Mouse (Mus musculus) liver, postnatal 0 days (tissue): ENCODE measurements at regions not wholly inside any gene's neighbourhood (a gene's known extent, or its start where the extent isn't known, plus 50 kb on each side); places are given as distances from the start of the nearest gene placed in this dataset.

ENCODE experiments used
- ATAC-seq: fragments of 200-750 bp; cut with Nextera tagmentation; 2 replicates; pipeline ENCODE4 v1.8.0; 2017; ENCODE audit warnings: mild to moderate bottlenecking, moderate library complexity
- DNase-seq: peaks from one replicate; pipeline ENCODE4 v3.0.0-alpha.2; 2016
- H3K27ac ChIP-seq: fragments of 300-500 bp; sonication (generic); 2 replicates; pipeline ENCODE4 v1.5.1; 2014; ENCODE audit warnings: antibody characterized with exemption, moderate library complexity, mild to moderate bottlenecking, low read depth
- H3K27me3 ChIP-seq: fragments of 300-500 bp; sonication (generic); 2 replicates; pipeline ENCODE4 v1.6.1; 2014; ENCODE audit warnings: low read length, control low read depth, mixed read lengths; ENCODE audit not compliant: insufficient read depth
- H3K36me3 ChIP-seq: fragments of 300-500 bp; sonication (generic); replicated peaks from 2 replicates; pipeline ENCODE4 v1.6.1; 2014; ENCODE audit warnings: mild to moderate bottlenecking, control low read depth, low read length, moderate library complexity, mixed read lengths; ENCODE audit not compliant: insufficient read depth
- H3K4me1 ChIP-seq: fragments of 300-500 bp; sonication (generic); 2 replicates; pipeline ENCODE4 v1.6.1; 2014; ENCODE audit warnings: antibody characterized with exemption, mild to moderate bottlenecking, control low read depth; ENCODE audit not compliant: insufficient read depth
- H3K4me2 ChIP-seq: fragments of 300-500 bp; sonication (generic); 2 replicates; pipeline ENCODE4 v1.6.1; 2014; ENCODE audit warnings: low read depth, mild to moderate bottlenecking, low read length, moderate library complexity, mixed read lengths
- H3K4me3 ChIP-seq: fragments of 300-500 bp; sonication (generic); 2 replicates; pipeline ENCODE4 v1.5.1; 2014; ENCODE audit warnings: low read depth, low read length
- H3K9ac ChIP-seq: fragments of 300-500 bp; sonication (generic); replicated peaks from 2 replicates; pipeline ENCODE4 v1.6.1; 2014; ENCODE audit warnings: mild to moderate bottlenecking, moderate library complexity
- H3K9me3 ChIP-seq: fragments of 300-500 bp; sonication (generic); 2 replicates; pipeline ENCODE4 v1.6.1; 2016; ENCODE audit warnings: mild to moderate bottlenecking, control low read depth, low read length, mixed read lengths
- CTCF ChIP-seq: sonication (generic); IDR thresholded peaks from 2 replicates; pipeline ENCODE4 v1.5.1; 2016; ENCODE audit warnings: antibody characterized with exemption, low read depth
- EP300 ChIP-seq: IDR thresholded peaks from 2 replicates; pipeline ENCODE4 v1.6.1; 2016; ENCODE audit warnings: antibody characterized with exemption, low read depth, mild to moderate bottlenecking
- WGBS: fragments of 180-500 bp; shearing (Covaris S2); extraction: QIAGEN DNeasy Blood & Tissue Kit; methylation state at CpG from one replicate; pipeline ENCODE4 v1.1.7; 2014; ENCODE audit not compliant: insufficient replicate concordance; 5-methylcytosine and 5-hydroxymethylcytosine counted together

GRCm38 (mm10) chr15:65646470-65646869 lies 631.8 kb upstream of the Gm21961 start:
- WGBS: 68% methylated on average over 2 of the region's 2 CpGs
- Histone ChIP-seq H3K27ac (no peak overlapping the region), H3K9me3 (no peaks in the 10 kb centered on the region), H3K27me3 (no peaks in the 10 kb centered on the region), H3K4me3 (no peak overlapping the region), H3K9ac (no peak overlapping the region), H3K36me3 (no peaks in the 10 kb centered on the region), H3K4me2 (no peak overlapping the region), H3K4me1 (no peaks in the 10 kb centered on the region)
- TF ChIP-seq CTCF: no peak
- no peak for TF ChIP-seq EP300
- DNase-seq (no peak), ATAC-seq (no peak)

- H3K4me1 ChIP-seq: no peaks in the 10 kb centered on the region
- DNase-seq (no peak), ATAC-seq (no peak)
- H3K9me3 ChIP-seq: no peaks in the 10 kb centered on the region
- no peak overlapping the region for H3K4me3 ChIP-seq
- no peak for TF ChIP-seq EP300
- TF ChIP-seq CTCF: no peak
- H3K36me3 ChIP-seq: no peaks in the 10 kb centered on the region
- WGBS: 43% methylated on average over 2 of the region's 2 CpGs
- H3K9ac ChIP-seq: no peak overlapping the region
- no peak overlapping the region for H3K4me2 ChIP-seq
- H3K27ac ChIP-seq: no peak overlapping the region
- H3K27me3 ChIP-seq: no peaks in the 10 kb centered on the region
These were observed 624.8 kb upstream of the Gm21961 start for GRCm38 (mm10) chr15:65639484-65639883.

GRCm38 (mm10) chr15:65637520-65638184 lies 622.9 kb upstream of the Gm21961 start:
- no peaks in the 10 kb centered on the region for H3K4me1 ChIP-seq
- WGBS: 36% methylated on average over 6 of the region's 6 CpGs
- no peaks in the 10 kb centered on the region for H3K36me3 ChIP-seq
- no peak overlapping the region for H3K27ac ChIP-seq
- H3K9ac ChIP-seq: no peak overlapping the region
- DNase-seq: peak; percentile 12
- H3K4me3 ChIP-seq: no peak overlapping the region
- H3K9me3 ChIP-seq: no peaks in the 10 kb centered on the region
- TF ChIP-seq EP300 (no peak), CTCF (peak; percentile 50)
- ATAC-seq: no peak
- H3K27me3 ChIP-seq: no peaks in the 10 kb centered on the region
- no peak overlapping the region for H3K4me2 ChIP-seq

- H3K27ac ChIP-seq: no peak overlapping the region
- no peaks in the 10 kb centered on the region for H3K9me3 ChIP-seq
- DNase-seq (no peak), ATAC-seq (no peak)
- WGBS: 73% methylated on average over 5 of the region's 5 CpGs
- no peak overlapping the region for H3K9ac ChIP-seq
- H3K4me3 ChIP-seq: no peak overlapping the region
- no peak overlapping the region for H3K4me2 ChIP-seq
- no peaks in the 10 kb centered on the region for H3K36me3 ChIP-seq
- no peaks in the 10 kb centered on the region for H3K4me1 ChIP-seq
- no peak for TF ChIP-seq EP300
- no peaks in the 10 kb centered on the region for H3K27me3 ChIP-seq
These were observed 617.7 kb upstream of the Gm21961 start for GRCm38 (mm10) chr15:65632440-65632839.

- H3K27ac ChIP-seq: no peak overlapping the region
- no peak overlapping the region for H3K9ac ChIP-seq
- no peaks in the 10 kb centered on the region for H3K36me3 ChIP-seq
- H3K4me1 ChIP-seq: no peaks in the 10 kb centered on the region
- TF ChIP-seq CTCF: no peak
- no peak for TF ChIP-seq EP300
- 67% methylated on average over 1 of the region's 1 CpGs for WGBS
- no peak overlapping the region for H3K4me2 ChIP-seq
- ATAC-seq: no peak
- no peak for DNase-seq
- no peaks in the 10 kb centered on the region for H3K9me3 ChIP-seq
- H3K4me3 ChIP-seq: no peak overlapping the region
- H3K27me3 ChIP-seq: no peaks in the 10 kb centered on the region
These were observed 615.8 kb upstream of the Gm21961 start for GRCm38 (mm10) chr15:65630476-65630875.

GRCm38 (mm10) chr15:65592718-65593477 lies 578.2 kb upstream of the Gm21961 start:
- Histone ChIP-seq H3K4me3 (no peak overlapping the region), H3K4me2 (no peak overlapping the region), H3K27ac (no peak overlapping the region), H3K9me3 (no peaks in the 10 kb centered on the region), H3K36me3 (no peaks in the 10 kb centered on the region), H3K27me3 (no peaks in the 10 kb centered on the region), H3K9ac (no peak overlapping the region), H3K4me1 (no peaks in the 10 kb centered on the region)
- 67% methylated on average over 2 of the region's 2 CpGs for WGBS
- no peak for TF ChIP-seq EP300
- no peak for TF ChIP-seq CTCF
- no peak for DNase-seq
- ATAC-seq: no peak
